Mouse (Mus musculus) thymus, adult 2 months (tissue): Measurements from ENCODE around the gene Knstrn.

Experiments used
- CTCF ChIP-seq: fragments of 200-500 bp; IDR thresholded peaks from 2 replicates; pipeline ENCODE4 v1.5.1; 2012; ENCODE audit warnings: mild to moderate bottlenecking, control low read depth, low read length, moderate library complexity, borderline replicate concordance; ENCODE audit not compliant: control insufficient read depth, poor library complexity, insufficient read depth; ENCODE audit errors: extremely low read depth
- POLR2A ChIP-seq: fragments of 200-500 bp; IDR thresholded peaks from 2 replicates; pipeline ENCODE4 v1.6.1; 2012; ENCODE audit warnings: mild to moderate bottlenecking, low read length, control low read depth, moderate library complexity; ENCODE audit not compliant: control insufficient read depth, poor library complexity, insufficient read depth; ENCODE audit errors: extremely low read depth

- TF ChIP-seq CTCF (no peak), POLR2A (no peak)
Measured at GRCm38 (mm10) chr2:118876453-118876852, 62.6 kb downstream of the Knstrn start.
